Mouse (Mus musculus) embryo, embryonic 11.5 days (tissue): ENCODE measurements around the gene Fgfr2.
A peak's percentile ranks its signal among the peaks of the same experiment; 100 is the strongest.
"Not testable (repeated sequence)": the region's sequence is repeated elsewhere in the genome, so short reads cannot be mapped to it uniquely, and the experiment has no call there.

Experiments
- DNase-seq: peaks from one replicate; pipeline ENCODE4 v3.0.0-alpha.2; 2012; ENCODE audit warnings: low read depth, low spot score

Gene Fgfr2

DNA sequence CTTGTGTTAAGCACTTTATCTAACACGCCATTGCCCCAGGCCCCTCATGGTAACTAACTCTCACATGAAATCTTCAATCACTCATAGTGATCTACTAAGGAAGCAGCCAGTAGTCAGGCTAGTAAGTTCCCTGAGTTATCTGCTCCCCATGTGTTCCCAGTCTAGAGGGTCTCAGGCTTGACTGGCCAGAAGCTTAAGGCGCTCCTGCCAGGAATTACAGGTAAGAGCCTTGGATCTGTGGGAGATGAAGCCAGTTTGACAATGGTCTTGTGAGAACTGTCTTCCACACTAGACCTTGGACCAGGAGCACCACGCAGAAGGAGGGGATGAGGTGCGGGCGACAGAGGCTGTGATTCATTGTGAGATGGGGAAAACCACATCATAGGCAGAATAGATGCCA is 1644.7 kb downstream of the Fgfr2 start:
- no peak for DNase-seq

DNA sequence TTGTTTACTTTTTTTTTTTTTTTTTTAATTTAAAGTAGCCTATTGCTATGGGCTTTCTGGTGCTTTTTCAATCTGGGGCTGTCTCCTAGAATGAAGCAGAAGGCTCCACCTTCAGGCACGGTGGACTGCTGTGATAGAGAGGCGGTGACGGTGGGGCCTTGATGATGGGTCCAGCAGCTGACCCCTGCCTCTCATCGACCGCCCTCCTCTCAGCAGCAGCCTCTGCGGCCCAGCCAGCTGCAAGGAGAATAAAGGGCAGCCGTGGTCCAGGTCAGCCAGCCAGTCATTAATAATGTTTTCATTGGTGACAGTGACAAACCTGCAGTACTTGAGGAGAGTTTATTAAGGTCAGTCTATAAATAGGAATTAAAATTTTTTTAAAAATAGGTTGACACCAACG is 1646.0 kb downstream of the Fgfr2 start:
- no peak for DNase-seq

DNA sequence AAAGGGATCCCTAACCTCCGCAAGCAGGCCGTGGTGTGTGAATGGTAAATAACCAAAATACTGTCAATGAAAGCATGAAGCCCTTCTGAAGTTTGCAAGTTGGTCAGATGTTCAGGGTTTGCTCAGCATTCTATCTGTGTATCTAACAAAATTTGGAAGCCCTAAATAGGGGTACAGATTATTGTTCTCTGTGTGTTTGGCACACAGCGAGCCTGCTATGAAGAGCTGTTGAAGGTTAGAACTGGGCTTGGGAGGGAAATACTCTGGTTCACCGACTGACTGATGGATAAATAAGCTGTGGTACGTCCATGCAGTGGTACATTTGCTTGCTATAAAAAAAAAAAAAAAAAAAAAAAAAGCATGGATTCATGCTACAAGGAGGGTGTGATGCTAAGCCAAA is 1651.6 kb downstream of the Fgfr2 start:
- DNase-seq, result no peak

DNA sequence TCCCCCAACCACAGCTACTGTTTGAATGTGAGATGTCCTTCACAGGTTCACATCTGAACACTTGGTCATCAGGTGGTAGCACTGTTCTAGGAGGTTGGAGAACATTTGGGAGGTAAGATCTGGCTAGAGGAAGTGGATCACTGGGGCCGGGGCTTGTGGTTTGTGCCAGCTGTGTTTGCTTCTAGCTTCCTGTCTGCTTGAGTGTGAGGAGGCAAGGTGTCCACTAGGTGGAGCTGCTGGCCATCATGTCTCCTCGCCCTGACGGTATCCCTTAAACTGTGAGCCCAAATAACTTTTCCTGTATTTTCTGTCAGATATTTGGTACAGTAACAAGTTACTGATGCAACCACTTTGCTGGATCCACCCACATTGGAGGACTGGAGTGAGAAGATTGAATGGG is 1653.6 kb downstream of the Fgfr2 start:
- DNase-seq, result no peak

DNA sequence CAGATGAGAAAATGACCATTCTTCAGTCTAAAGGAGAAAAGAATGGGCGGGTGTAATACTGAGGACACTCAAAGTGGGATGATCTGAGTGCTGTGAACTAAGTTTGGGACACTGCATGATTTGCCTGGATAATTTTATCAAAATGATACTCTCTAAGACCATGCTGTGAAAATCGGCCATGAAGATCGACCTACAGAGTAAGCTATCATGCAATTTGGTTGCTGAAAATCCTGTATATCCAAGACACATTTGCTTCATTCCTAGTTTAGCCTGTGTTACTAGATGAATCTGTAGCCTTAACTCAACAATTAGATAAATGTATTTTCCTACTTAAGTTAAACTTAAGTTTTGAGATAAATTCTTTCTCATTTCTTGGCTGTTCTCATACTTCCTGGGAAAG is 1655.8 kb downstream of the Fgfr2 start:
- no peak for DNase-seq

DNA sequence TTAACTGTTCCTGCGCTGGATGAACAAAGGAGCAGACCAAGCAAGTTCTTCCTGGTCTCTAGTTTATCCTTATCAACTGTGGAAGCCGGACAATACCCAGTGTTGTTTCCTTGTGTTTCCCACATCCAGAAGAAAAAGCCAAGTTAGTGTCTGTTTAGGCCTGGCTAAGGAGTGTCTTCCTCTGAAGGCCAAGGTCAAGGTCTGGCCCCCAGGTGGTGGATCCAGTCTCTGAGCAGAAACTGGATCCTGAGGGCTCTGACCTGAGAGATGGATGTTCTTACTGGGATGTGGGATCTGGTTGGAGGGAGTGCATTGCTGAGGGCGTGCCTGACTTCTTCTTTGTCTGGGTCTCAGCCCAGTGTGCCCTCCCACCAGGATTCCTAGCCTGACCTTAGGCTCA is 1657.4 kb downstream of the Fgfr2 start:
- DNase-seq, result no peak

DNA sequence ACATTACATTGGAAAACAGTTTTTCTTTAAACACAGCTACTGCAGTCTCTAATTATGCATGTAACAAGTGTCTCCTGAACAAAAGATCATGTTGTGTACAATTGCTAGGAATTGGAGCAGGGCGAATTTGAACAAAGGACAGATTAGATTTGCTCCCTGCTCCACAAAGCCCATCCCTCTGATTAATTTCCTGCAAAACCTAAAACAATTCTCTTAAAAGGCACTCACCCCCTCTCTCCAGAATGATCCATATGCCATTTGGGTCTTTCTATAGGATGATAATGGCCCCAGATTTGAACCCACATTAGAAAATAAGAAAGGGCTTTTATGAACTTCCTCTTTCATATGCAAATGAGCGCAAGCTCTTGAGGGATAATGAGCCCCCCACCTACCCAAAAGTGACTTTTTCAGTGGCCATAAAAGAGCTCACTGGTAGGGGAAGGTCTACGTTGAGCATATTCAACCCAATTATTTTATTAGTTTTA is 1658.0 kb downstream of the Fgfr2 start:
- DNase-seq, result no peak

DNA sequence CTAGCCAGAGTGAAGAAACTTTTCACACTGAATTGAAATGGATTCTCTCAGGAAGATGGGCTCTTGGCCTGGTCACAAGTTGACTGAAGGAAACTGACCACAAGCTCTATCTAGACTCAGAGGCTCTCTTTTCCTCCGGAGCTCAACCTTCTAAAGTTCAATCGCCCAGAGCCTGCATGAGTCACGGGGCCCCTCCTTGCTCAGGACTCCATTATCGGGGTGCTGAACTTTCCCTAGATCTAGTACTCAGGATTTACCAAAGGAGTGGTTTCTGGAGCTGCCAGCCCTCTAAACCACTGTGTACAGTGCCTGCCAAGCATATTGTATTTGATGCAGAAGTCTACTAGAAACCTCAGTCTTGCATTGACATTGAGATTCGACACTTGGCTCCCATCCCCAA is 1666.4 kb downstream of the Fgfr2 start:
- DNase-seq, result no peak

DNA sequence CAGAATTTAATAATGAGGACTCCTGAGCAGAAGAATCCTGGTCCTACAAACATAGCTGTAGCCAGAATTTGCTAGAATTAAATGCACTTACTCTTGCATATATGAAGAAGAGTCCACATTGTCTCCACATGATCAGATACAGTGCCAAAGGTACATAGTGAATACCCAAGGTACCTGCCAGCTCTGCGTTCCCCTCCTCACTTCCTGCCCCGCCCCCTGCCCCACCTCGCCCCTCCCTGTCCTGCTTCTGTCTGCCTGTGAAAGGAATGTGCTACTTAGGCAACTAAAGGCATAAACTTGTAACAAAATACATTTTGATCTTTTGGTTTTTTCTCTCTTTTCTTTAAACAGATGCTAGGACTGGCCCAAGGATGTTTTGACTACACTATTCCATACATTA is 1686.1 kb downstream of the Fgfr2 start:
- DNase-seq, result no peak

DNA sequence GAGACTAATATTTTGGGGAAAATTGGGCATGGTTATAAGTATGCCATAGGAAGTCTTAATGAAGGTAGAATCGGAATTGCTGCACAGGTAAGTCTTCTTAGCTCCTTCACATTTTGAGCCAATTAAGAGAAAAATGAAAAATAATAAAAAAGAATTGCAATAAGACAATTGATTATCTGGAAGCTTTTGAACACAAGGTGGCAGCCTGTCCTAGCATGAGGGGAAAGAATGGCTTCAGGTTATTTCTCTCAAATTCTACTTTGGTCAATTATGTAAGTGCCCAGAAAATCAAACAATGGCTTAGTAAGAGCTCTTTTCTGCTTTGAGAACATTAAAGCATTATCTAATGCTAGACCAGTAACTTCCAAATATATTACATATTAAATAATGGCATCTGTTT is 1688.9 kb downstream of the Fgfr2 start:
- DNase-seq, result no peak

DNA sequence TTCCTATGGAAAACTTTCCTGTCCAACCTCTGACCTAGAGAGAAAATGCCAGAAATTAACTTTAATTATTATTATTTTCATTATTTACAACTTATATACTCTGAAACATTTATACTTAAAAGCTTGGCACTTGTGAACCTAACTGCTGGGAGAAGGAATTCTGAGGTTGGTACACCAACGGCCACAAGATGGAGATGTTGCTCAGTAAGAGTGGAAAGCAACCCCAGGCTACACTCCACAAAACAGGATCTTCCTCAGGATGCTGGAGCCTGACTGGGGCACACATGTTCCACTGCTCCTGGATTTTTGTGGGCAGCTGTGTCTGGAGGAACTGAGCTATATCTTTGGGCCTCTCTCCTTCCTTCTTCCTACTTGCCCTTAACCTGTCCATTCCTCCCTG is 1690.9 kb downstream of the Fgfr2 start:
- DNase-seq, result peak; percentile 35

DNA sequence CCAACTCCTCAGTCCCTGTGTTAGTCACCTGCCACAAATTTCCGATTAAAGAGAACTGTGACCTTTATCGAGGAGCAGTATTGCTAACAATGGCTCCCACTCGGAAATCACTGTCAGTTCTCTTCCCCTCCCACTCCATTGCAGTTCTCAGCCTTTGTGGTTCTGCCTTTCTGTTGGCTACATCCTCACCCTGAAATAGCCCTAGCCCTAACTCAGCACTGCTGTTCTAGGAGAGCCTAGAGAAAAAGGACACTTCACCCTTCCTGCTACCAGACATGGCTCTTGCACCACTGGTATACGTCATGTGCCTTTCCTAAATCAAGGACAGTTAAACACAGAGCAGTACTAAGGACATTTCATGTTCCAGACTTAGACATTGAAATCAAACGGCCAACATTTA is 1695.8 kb downstream of the Fgfr2 start:
- no peak for DNase-seq

DNA sequence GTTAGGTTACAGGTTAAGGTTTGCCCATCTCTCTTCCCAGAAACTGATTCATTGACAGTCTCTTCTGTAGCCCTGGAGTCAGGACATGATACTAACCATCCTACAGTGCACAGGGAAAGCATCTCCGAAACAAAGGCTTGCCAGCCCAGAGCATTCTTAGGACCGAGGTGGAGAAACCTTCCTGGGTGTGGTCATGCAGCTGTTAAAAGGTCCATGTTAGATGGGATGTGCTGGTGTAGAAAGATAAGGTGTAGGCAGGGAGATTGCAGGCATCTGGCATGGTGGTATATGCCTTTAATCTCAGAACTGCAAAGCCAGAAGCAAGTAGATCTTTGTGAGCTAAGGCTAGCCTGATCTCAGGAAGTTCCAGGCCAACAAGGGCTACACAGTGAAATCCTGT is 1698.2 kb downstream of the Fgfr2 start:
- no peak for DNase-seq

DNA sequence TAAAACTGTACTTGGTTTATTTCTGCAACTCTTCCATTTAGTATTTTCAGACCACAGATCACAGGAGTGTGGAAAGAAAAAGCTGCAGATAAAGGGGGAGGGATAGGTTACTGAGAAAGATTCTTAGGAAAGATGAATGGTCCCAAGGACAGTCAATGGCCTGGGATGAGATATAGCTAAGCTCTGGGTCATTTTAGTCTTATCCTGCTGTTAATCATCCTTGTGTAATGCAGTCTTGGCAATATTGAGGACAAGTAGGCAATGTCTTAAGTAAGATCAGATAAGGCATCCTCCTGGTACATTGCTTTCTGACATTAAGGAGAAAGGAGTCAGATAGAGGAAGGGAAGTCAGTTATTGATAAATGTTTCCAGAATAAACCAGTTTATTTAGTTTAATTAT is 1705.5 kb downstream of the Fgfr2 start:
- DNase-seq, result no peak

DNA sequence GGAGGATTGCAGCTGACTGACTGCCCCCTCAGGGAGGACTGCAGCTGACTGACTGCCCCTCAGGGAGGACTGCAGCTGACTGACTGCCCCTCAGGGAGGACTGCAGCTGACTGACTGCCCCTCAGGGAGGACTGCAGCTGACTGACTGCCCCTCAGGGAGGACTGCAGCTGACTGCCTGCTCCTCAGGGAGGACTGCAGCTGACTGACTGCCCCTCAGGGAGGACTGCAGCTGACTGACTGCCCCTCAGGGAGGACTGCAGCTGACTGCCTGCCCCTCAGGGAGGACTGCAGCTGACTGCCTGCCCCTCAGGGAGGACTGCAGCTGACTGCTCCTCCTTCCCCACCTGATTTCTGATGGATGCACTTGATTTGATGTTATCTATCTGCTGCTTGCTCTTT is 1706.4 kb downstream of the Fgfr2 start:
- not testable (repeated sequence) for DNase-seq

DNA sequence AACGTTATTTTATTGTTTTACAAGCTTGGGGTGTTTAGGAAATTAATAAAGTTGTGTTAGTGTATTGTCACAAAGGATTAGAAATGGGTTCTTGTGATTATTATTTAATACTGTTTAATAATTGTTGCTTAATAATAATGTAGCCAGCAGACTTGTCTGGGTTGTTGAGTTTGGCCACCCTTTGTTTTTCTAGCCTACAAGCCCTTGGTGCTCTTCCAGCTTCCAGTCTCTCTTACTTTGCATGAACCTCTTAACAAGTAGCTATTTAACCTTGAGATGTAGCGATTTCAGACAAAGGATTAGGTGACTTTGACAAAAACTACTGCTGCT is 1711.2 kb downstream of the Fgfr2 start:
- no peak for DNase-seq

DNA sequence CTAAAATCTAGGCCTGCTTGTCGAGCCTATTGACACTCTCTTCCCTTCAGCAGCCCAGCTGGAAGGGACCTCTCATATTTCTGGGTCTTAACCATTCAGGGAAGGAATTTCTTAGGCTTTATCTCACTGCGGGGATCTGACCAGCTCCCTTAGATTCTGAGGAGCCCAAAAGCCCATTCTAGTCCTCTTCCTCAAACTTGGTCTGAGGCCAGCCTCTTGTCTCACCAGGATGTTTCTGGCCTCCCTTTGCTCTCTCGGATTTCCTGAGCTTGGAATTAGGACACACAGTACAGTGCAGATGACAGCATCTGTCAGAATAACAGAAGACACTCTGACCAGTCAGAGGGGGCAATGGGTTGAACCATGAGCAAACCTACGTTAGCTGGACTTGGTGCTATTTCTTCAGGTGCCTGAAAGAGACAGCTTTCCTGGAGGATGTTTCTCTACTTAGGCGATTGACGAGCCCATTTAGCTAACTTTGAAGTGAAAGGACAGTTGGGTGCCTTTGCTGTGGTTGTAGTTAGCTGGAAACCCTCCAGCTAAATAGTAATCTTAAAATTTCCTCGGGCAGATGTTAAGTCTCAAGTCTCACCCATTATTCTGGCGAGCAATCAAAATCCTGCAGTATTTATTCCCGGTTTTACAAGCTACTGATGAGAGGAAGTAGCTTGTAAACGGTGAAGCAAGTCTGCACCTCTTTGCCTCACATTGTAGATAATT is 1711.8 kb downstream of the Fgfr2 start:
- no peak for DNase-seq

DNA sequence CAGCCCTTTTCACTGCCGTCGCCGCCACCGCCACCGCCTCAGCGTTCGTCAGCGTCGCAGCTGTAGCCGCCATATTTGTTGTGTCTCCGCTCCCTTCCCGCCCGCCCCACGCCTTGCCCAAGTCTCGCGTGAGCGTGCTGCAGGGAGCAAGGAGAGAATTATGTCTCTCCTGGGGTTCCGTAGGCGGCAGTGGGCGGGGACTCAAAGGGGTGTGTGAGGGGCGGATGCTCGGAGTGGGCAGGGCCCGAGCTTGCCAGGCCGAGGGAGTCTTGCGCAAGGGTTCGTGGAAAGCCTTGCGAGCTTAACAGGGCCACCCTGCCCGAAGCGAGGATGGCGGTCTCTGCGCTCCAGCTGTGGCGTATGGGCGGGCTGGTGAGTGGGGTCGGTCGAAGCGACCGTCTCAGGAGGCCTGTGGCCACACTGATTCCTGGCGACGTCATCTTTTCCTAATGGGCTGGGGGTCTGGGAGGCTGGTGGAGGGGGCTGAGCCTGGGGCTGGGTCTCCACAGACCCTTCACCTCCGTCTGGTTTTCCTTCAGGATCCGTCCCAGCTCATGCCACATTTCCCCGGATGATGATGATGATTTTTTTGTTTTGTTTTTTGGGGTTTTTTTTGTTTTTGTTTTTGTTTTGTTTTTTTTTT is 1712.6 kb downstream of the Fgfr2 start, which contains the start of the genes Ikzf5 and Acadsb:
Gene Ikzf5, minus strand, starts transcription at position 106 of the 643 bp plus-strand sequence.
Gene Acadsb, plus strand, starts transcription at position 186 of the 643 bp plus-strand sequence.
- DNase-seq, result peak; percentile 98

DNA sequence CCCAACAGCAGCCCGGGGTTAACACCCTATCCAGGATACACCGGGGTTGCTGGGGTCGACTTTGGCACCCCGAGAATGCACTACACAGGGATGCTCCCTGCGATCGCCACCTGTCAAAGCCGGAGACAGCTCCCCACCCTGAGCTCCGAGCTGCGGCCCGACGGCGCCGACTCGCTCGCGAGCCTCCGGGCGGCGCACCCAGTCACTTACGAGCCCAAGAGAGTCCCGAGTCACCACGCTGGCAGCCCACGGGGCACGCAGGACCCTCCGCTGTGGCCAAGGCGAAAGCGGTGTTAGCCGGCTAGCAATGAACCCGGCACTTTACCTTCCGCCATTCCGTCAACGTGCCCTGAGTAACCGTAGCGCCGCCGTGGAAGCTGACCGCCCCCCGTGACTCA is 1713.2 kb downstream of the Fgfr2 start:
- no peak for DNase-seq

DNA sequence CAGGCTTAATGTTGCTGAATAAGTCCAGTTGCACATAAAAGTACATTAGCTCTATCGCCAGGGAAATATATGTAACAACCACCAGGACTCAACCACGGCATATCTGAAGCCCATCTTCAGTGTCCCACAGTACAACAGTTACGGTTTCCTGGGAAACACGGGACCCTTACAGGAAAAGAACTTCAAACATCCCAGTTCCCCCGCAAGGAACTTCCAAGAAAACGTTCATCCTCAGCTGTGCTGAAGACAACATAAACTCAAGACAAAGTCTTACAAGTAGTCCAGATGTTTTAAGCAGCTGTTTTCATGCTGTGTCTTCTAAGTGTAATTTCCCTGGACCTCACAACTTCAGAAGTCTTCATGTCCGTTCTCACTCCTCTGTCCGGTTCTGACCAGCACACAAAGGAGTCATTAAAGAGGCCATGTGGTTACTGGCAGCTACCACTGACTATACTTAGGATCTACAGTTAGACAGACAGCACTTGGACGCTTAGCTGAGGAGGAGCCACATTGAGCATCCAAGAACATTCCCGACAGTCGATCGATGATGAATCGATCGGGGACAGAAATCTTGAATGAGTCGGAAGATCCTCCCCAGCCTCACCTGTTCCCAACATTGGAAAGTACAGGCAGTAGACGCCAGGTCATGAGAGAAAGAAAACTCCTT is 1713.7 kb downstream of the Fgfr2 start:
- DNase-seq, result no peak

DNA sequence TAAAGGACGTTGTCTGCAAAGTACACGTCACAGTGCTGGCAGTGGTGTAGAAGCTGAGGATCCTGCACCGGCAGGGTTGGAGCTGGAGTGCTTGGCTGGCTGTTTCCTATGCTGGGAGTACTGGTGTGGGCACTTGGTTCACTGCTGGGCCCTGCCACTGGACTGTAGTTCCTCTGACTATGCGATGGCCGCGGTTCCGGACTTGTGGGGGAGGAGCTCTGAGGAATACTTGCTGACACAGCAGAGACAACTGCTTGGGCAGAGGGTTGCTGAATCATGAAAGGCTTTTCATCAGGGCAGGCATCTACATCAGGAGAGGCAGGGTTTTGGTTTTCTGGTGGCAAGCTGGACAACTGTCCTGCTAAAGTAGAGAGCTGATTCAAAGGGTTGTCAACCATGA is 1731.4 kb downstream of the Fgfr2 start:
- DNase-seq, result not testable (repeated sequence)

DNA sequence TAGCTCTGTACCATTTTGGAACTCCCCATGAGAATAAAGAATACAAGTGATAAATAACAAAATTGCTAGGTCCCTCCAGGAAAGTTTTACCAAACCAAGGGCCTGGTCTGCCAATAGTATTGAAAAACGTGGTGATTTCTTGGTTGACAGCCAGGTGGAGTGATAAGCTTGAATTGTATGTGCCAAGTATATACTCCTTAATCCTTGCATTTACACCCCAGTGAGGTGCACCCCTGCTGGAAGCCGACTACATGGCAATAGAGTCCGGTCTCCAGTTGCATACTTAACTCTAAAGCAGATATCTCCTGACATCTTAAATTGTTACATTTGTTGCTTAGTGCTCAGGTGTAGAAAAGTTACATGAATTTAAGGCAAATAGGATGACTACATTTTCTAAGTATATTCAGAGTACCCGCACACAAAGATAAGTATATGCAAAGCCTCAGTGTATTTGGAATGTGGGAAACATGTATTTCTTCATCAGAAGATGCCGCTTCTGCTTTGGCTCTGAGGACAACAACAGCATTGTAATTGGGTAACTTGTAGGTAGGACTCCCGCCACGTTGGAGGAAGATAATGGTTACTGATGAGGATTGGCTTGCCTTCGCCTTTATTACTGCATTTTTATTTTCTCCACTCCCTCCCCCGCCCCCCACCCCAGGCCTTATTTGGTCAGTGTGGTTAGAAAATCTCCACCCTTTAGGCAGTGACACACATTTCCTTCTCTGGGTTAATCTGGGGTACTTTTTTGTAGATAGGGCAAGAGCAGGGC is 1751.1 kb downstream of the Fgfr2 start:
- no peak for DNase-seq
